Mouse (Mus musculus) stomach, postnatal 0 days (tissue): Measurements from ENCODE around the gene Smbd1. TPM values are rescaled to one million over a fixed set of nuclear protein-coding genes. Genes with fewer than 3 reads are reported as not detected.
A peak's percentile ranks its signal among the peaks of the same experiment; 100 is the strongest.

Experiments used
- ATAC-seq: fragments of 200-750 bp; cut with Nextera tagmentation; 2 replicates; pipeline ENCODE4 v1.8.0; 2017; ENCODE audit not compliant: low FRiP score, low TSS enrichment
- DNase-seq: peaks from one replicate; pipeline ENCODE4 v3.0.0-alpha.2; 2016; ENCODE audit warnings: low spot score
- H3K27ac ChIP-seq: fragments of 300-500 bp; sonication (generic); replicated peaks from 2 replicates; pipeline ENCODE4 v1.5.1; 2014; ENCODE audit warnings: mild to moderate bottlenecking, control low read depth
- H3K27me3 ChIP-seq: fragments of 300-500 bp; sonication (generic); 2 replicates; pipeline ENCODE4 v1.6.1; 2014; ENCODE audit warnings: low read length; ENCODE audit not compliant: control insufficient read depth, insufficient read depth
- H3K36me3 ChIP-seq: fragments of 300-500 bp; sonication (generic); 2 replicates; pipeline ENCODE4 v1.6.1; 2014; ENCODE audit warnings: low read length, mixed read lengths; ENCODE audit not compliant: control insufficient read depth, insufficient read depth
- H3K4me1 ChIP-seq: fragments of 300-500 bp; sonication (generic); replicated peaks from 2 replicates; pipeline ENCODE4 v1.6.1; 2014; ENCODE audit warnings: antibody characterized with exemption; ENCODE audit not compliant: control insufficient read depth, insufficient read depth
- H3K4me2 ChIP-seq: fragments of 300-500 bp; sonication (generic); replicated peaks from 2 replicates; pipeline ENCODE4 v1.6.1; 2014; ENCODE audit warnings: low read depth, mild to moderate bottlenecking, control low read depth, moderate library complexity
- H3K4me3 ChIP-seq: fragments of 300-500 bp; sonication (generic); 2 replicates; pipeline ENCODE4 v1.5.1; 2014; ENCODE audit warnings: low read depth, low read length, control low read depth
- H3K9ac ChIP-seq: fragments of 300-500 bp; sonication (generic); 2 replicates; pipeline ENCODE4 v1.6.1; 2014; ENCODE audit warnings: mild to moderate bottlenecking, low read length, control low read depth, mixed read lengths
- H3K9me3 ChIP-seq: fragments of 300-500 bp; sonication (generic); 2 replicates; pipeline ENCODE4 v1.6.1; 2016; ENCODE audit warnings: low read length; ENCODE audit not compliant: control insufficient read depth
- CTCF ChIP-seq: IDR thresholded peaks from 2 replicates; pipeline ENCODE4 v1.5.1; 2016; ENCODE audit warnings: antibody characterized with exemption, low read depth, mild to moderate bottlenecking, moderate library complexity
- EP300 ChIP-seq: optimal IDR thresholded peaks from 2 replicates; pipeline ENCODE3; 2016; ENCODE audit warnings: antibody characterized with exemption
- WGBS: fragments of 180-500 bp; shearing (Covaris S2); extraction: QIAGEN DNeasy Blood & Tissue Kit; methylation state at CpG from one replicate; pipeline ENCODE4 v1.1.7; 2014; 5-methylcytosine and 5-hydroxymethylcytosine counted together
- polyA plus RNA-seq: library from polyadenylated mRNA; unstranded; fragments of >200 nt; fragmentation: Nextera tagmentation; extraction: Ambion mirVana; gene quantifications from 2 replicates; pipeline ENCODE4 v1.2.1, GENCODE M21; 2015

The Smbd1 gene
- polyA plus RNA-seq, 1 experiment from 2014 or later = 0.19 TPM

DNA sequence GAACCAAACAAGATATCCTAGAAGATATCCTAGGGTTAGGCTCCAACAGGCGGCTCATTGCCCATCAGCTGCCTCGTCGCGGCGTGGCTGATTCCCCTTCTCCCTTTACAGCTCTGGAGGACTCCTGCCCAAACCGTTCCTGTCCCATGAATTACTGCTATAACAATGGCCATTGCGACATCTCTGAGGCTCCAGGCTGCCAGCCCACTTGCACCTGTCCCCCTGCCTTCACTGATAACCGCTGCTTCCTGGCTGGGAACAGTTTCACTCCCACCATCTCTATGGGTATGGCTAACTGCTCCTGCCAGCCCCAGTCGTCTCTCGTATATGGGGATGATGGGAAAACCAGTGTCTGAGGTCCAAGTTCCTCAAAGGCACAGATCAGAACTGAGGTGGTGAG, 33.6 kb downstream of the Smbd1 start:
- WGBS = 81% methylated on average over 10 of the region's 10 CpGs
- no peaks in the 10 kb centered on the region for H3K27me3 ChIP-seq
- no peaks in the 10 kb centered on the region for H3K4me1 ChIP-seq
- DNase-seq = no peak
- H3K4me3 ChIP-seq = no peak overlapping the region
- TF ChIP-seq EP300 = no peak
- TF ChIP-seq CTCF = no peak
- H3K27ac ChIP-seq = no peak overlapping the region
- no peak overlapping the region for H3K9ac ChIP-seq
- no peak for ATAC-seq
- no peaks in the 10 kb centered on the region for H3K36me3 ChIP-seq
- H3K9me3 ChIP-seq = no peaks in the 10 kb centered on the region
- no peak overlapping the region for H3K4me2 ChIP-seq

DNA sequence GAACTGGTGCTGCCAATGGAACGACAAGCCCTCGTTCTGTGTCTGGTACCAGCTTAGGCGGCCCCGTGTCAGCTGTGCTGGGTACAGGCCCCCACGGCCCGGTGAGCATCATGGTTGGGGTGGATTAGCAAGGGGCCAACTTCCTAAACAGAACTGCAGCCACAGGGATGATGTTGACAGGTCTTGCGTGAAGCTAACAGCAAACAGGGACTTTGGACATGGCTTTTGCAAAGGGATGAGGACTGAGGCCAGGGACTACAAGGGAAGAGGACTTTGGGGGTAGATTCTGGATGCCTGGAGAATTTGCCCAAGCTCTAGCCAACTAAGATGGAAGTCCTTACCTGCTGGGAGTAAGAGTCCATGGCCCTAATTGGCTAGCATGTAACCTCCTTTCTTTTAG, 43.4 kb downstream of the Smbd1 start:
- TF ChIP-seq CTCF = no peak
- no peak for TF ChIP-seq EP300
- Histone ChIP-seq H3K27me3 (no peaks in the 10 kb centered on the region), H3K4me3 (no peak overlapping the region), H3K9me3 (no peaks in the 10 kb centered on the region), H3K27ac (no peak overlapping the region), H3K36me3 (no peaks in the 10 kb centered on the region), H3K4me1 (no peaks in the 10 kb centered on the region), H3K9ac (no peak overlapping the region), H3K4me2 (no peak overlapping the region)
- ATAC-seq (no peak), DNase-seq (no peak)
- 94% methylated on average over 7 of the region's 7 CpGs for WGBS

DNA sequence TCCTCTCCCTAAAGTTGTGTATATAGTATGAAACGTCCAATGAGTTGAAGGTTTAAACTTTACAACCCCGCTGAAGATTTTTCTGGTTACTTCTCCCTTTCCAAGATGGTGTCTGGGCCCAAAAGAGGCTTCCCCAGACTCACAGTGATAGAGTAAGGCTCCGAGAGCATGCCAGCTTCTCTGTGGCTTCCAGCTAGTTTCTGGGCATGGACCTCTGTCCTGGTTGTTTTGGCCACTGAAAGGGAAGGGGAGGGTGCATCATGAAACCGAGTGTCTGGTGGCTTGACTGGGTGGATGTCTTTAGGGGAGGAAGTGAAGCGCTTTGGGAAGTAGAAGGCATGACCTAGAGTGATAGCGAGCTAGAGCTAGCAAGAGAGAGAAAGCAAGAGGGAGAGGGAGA, 45.3 kb downstream of the Smbd1 start:
- H3K27me3 ChIP-seq = no peaks in the 10 kb centered on the region
- no peak for ATAC-seq
- WGBS = 68% methylated on average over 6 of the region's 6 CpGs

DNA sequence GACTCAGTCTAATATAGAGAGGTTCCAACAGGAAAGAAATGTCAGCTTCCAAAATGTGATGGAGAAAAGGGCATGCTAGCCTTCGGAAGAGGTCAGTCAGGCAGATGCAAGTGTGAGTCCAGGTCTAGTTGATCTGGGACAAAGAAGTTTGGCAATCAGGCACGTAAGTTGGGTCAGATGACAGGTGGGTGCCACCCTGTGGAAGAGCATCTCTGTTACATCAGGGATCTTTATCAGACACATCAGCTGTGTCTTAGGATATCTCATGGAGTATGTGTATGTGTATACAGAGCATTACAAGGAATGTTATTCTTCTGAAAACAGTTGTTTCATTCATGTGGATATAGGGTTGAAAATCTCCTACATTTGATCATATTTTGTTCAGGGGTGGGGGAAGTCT, 45.7 kb downstream of the Smbd1 start:
- no peaks in the 10 kb centered on the region for H3K36me3 ChIP-seq
- no peaks in the 10 kb centered on the region for H3K4me1 ChIP-seq
- H3K9ac ChIP-seq = no peak overlapping the region
- no peak overlapping the region for H3K4me3 ChIP-seq
- H3K27ac ChIP-seq = no peak overlapping the region
- no peaks in the 10 kb centered on the region for H3K9me3 ChIP-seq
- 87% methylated on average over 2 of the region's 2 CpGs for WGBS
- H3K27me3 ChIP-seq = no peaks in the 10 kb centered on the region
- no peak overlapping the region for H3K4me2 ChIP-seq
- no peak for DNase-seq
- ATAC-seq = no peak
- 0 out of 2 replicates have a peak, but pooled peaks have one; percentile 8 for TF ChIP-seq CTCF
- TF ChIP-seq EP300 = no peak

More for the DNA sequence above, 45.3 kb downstream of the Smbd1 start:
- no peaks in the 10 kb centered on the region for H3K4me1 ChIP-seq
- no peak overlapping the region for H3K4me3 ChIP-seq
- H3K4me2 ChIP-seq = no peak overlapping the region
- TF ChIP-seq CTCF (no peak), EP300 (no peak)
- H3K9me3 ChIP-seq = no peaks in the 10 kb centered on the region
- H3K36me3 ChIP-seq = no peaks in the 10 kb centered on the region
- no peak overlapping the region for H3K9ac ChIP-seq
- DNase-seq = no peak
- no peak overlapping the region for H3K27ac ChIP-seq

Other genes with a start within 250 kb of the Smbd1 start
- gene Tfrc, start 201.6 kb downstream of the Smbd1 start, polyA plus RNA-seq = 45.6 and 50.0 TPM in 2 replicates
- 17.1 and 21.0 TPM in 2 replicates for gene Tnk2, start 166.6 kb downstream of the Smbd1 start, polyA plus RNA-seq
- gene Muc4, start 74.6 kb downstream of the Smbd1 start, polyA plus RNA-seq = 2.5 and 2.8 TPM in 2 replicates
- gene Muc20, start 13.0 kb downstream of the Smbd1 start, polyA plus RNA-seq = 0.51 and 0.61 TPM in 2 replicates
- 60.4 and 66.5 TPM in 2 replicates for gene Fyttd1, start 67.0 kb upstream of the Smbd1 start, polyA plus RNA-seq
- gene Rubcn, start 67.3 kb upstream of the Smbd1 start, polyA plus RNA-seq = 7.1 and 8.3 TPM in 2 replicates
- gene Lrch3, start 103.6 kb upstream of the Smbd1 start, polyA plus RNA-seq = 5.4 and 8.1 TPM in 2 replicates
- 0.98 and 1.1 TPM in 2 replicates for gene Iqcg, start 245.7 kb upstream of the Smbd1 start, polyA plus RNA-seq
- gene Rpl35a, start 246.0 kb upstream of the Smbd1 start, polyA plus RNA-seq = 779 and 827 TPM in 2 replicates